Mouse (Mus musculus) right cerebral cortex, adult 2 months (tissue): ENCODE data around the gene Snapc2.
A peak's percentile ranks its signal among the peaks of the same experiment; 100 is the strongest.
"Not testable (repeated sequence)": the region's sequence is repeated elsewhere in the genome, so short reads cannot be mapped to it uniquely, and the experiment has no call there.

ENCODE experiments used
- DNase-seq, 2 experiments: peaks; one replicate each; pipeline ENCODE4 v3.0.0; 2021 to 2022; ENCODE audit warnings: low spot score in 2 of 2

The Snapc2 gene

GRCm38 (mm10) chr8:4237814-4238433 lies 15.0 kb upstream of the Snapc2 start:
- DNase-seq = no peak

GRCm38 (mm10) chr8:4238434-4239192 lies 14.3 kb upstream of the Snapc2 start, which contains the start of the genes Map2k7 and Gm49320:
Gene Map2k7 (plus strand): TSS chr8:4238740.
Gene Gm49320 (plus strand): TSS chr8:4238865.
- peak; percentile 100 for DNase-seq

GRCm38 (mm10) chr8:4239193-4239890 lies 13.5 kb upstream of the Snapc2 start:
- DNase-seq = no peak

- no peak for DNase-seq
These were observed 7.8 kb upstream of the Snapc2 start for GRCm38 (mm10) chr8:4245061-4245460.

GRCm38 (mm10) chr8:4245737-4246136 lies 7.1 kb upstream of the Snapc2 start:
- no peak for DNase-seq

- no peak for DNase-seq
These were observed 5.6 kb upstream of the Snapc2 start for GRCm38 (mm10) chr8:4247241-4247640.

GRCm38 (mm10) chr8:4247951-4248540 lies 4.8 kb upstream of the Snapc2 start, which contains the start of gene Tgfbr3l:
Gene Tgfbr3l (plus strand): TSS chr8:4248214.
- no peak for DNase-seq

GRCm38 (mm10) chr8:4249213-4249612 lies 3.7 kb upstream of the Snapc2 start:
- DNase-seq = no peak

- DNase-seq = peak; percentile 87 to 88
These were observed 2.4 kb upstream of the Snapc2 start for GRCm38 (mm10) chr8:4250306-4250970.

- DNase-seq = no peak
These were observed 642 bp upstream of the Snapc2 start for GRCm38 (mm10) chr8:4252116-4252760.

- peak; percentile 64 to 74 for DNase-seq
These were observed 1.1 kb downstream of the Snapc2 start for GRCm38 (mm10) chr8:4254001-4254400.

- DNase-seq = not testable (repeated sequence)
These were observed 2.6 kb downstream of the Snapc2 start for GRCm38 (mm10) chr8:4255471-4255870.

- peak; percentile 86 to 89 for DNase-seq
These were observed 4.0 kb downstream of the Snapc2 start for GRCm38 (mm10) chr8:4256911-4257310.

GRCm38 (mm10) chr8:4257350-4257749 lies 4.5 kb downstream of the Snapc2 start:
- peak in 1 of 2 experiments; percentile 17 for DNase-seq

GRCm38 (mm10) chr8:4258233-4258632 lies 5.4 kb downstream of the Snapc2 start:
- peak; percentile 83 to 86 for DNase-seq

GRCm38 (mm10) chr8:4258678-4259077 lies 5.8 kb downstream of the Snapc2 start:
- peak; percentile 41 to 57 for DNase-seq

- DNase-seq = peak; percentile 91 to 92
These were observed 6.4 kb downstream of the Snapc2 start, which contains the start of gene Ctxn1 for GRCm38 (mm10) chr8:4259125-4259804. Gene Ctxn1 (minus strand): TSS chr8:4259274.

- DNase-seq = no peak
These were observed 6.9 kb downstream of the Snapc2 start for GRCm38 (mm10) chr8:4259805-4260170.

GRCm38 (mm10) chr8:4263105-4263791 lies 10.4 kb downstream of the Snapc2 start:
- peak; percentile 40 to 48 for DNase-seq
